Mouse (Mus musculus): ENCODE data around the gene Ndufa3. TPM values are rescaled to one million over a fixed set of nuclear protein-coding genes. Genes with fewer than 3 reads are reported as not detected.

The Ndufa3 gene
- 763 and 806 TPM in 2 replicates for polyA plus RNA-seq (2015; fragmentation: Nextera tagmentation; extraction: Ambion mirVana)

DNA sequence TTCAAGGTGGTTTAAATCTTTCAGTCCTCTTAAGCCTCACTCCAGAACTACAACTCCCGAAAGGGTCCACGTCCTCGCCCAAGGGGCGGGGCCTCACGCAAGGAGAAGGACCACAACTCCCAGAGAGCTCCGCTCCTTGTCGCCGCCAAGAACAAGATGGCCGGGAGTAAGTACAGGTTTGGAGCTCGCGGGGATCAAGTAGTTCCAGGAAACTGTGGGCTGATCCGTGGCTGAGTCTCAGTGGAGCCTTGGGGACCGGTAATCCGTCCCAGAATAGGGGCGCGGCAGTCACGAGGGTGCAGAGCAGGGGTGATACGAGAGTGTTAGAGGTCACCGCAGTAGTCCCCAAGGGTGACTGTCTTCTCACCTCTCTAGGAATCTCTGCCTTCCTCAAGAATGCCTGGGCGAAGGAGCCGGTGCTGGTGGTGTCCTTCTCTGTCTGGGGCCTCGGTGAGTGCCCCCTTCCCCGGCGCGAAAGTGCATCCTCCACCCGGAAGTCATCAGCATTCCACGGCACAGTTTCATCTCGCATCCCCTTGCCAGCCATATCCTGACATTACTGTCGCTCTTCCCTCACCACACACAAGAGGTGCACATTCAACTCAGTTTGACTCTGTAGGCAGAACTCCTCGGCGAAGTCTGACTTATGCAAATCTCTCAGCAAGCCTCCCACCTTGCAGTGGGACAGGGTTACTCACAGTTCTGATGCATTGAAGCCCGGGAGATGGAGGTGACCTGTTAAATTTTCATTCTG lies at the start of gene Ndufa3:
TSS of gene Ndufa3 (plus strand) at position 132 of the 754 bp plus-strand sequence.

DNA sequence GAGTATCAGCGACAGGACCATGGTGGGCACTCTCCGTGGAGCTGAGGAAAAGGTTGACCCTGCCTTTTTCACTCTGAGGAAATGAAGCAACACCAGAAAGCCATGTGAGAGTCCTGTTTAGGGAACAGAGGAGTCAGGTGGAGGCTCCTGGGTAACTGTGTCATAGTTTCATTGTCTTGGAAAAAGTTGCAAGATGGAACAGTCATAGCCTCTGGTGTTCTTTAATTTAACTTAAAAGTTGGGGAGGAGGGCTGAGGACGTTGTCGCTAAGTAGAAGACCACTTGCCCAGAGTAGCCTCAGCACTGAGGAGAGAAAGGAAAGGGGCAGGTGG lies 1.1 kb upstream of the Ndufa3 start, which contains the start of gene Oscar:
TSS of gene Oscar (minus strand) at position 101 of the 332 bp plus-strand sequence.

DNA sequence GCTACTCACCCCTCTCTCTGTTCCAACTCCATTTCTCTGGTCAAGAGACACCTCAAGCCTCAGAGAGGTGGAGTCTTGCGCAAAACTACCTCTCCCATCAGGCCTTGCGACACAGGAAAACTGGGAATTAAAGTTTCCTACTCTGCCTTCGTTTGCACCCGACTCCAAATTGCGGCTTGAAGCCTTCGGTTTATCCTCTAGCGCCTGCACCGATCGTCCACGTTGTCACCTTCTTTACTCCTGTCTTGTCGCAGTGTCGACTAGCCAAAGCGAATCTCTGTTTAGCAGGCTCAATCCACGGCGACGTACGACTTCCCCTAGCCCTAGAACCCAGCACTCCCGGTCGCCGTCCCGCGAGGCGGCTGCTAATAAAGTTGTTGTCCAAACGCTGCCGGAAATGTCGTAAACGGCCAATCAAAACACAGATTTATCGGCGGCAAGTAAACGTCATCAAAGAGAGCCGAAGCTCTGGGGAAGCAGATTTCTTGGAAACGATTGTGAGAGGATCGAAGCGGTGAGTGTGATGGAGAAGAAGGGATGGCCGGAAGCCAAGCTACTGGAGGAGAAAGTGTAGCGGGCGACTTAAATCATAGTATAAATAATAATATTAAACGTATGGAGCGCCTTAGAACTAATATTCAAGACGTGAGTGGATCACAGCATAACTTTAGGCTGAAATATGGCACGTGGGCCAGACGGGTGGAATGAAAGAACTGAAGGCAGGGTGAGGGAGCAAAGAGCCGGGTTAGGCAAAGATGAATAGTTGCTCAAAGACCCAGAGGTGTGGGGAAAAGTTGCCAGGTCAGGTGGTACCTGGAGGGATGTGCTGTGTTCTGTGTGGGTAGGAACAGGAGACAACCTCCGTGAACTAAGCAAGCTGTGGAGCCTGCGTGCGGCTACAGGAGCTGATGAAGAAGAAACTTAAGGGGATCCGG lies 12.6 kb downstream of the Ndufa3 start, which contains the start of the genes Tfpt and Prpf31:
TSS of gene Tfpt (minus strand) at position 387 of the 935 bp plus-strand sequence.
TSS of gene Prpf31 (plus strand) at position 443 of the 935 bp plus-strand sequence.

DNA sequence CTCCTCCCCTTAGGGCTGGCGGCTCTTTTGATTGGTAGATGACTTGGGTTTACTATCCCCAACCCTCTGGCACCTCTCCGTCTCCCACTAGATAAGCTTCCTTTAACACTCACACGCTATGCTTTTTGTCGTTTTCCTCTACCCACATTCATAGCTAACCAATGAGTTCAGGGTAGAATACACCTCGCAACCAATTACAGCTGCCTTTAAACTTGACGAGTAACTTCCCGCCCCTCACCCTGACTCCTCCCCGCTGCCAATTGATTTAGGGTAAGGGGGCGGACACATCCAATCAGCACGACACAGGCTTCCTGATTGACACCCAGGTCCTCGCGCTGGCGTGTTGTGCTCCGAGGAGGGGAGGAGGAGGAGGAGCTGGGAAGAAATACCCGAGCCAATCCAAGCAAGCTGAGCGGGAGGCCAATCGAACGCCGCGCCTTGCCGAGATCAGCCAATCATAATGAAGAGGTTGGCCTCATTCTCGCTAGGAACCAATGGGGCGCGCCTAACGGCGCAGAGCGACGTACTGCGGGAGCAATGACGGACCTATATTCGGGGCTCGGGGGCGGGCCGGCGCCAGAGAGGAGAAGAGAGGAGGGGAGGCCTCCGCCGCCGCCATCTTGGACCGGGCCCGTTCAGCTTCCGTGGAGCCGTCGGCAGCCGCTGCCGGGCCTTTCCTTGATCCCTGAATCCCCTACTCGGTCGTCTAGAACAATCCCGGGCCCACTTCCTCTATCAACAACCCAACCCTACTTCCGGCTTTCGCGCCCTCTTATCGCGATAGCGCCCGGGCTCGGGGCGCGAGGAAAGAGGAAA lies 27.7 kb downstream of the Ndufa3 start, which contains the start of gene Cnot3:
TSS of gene Cnot3 (plus strand) at position 597 of the 816 bp plus-strand sequence.

DNA sequence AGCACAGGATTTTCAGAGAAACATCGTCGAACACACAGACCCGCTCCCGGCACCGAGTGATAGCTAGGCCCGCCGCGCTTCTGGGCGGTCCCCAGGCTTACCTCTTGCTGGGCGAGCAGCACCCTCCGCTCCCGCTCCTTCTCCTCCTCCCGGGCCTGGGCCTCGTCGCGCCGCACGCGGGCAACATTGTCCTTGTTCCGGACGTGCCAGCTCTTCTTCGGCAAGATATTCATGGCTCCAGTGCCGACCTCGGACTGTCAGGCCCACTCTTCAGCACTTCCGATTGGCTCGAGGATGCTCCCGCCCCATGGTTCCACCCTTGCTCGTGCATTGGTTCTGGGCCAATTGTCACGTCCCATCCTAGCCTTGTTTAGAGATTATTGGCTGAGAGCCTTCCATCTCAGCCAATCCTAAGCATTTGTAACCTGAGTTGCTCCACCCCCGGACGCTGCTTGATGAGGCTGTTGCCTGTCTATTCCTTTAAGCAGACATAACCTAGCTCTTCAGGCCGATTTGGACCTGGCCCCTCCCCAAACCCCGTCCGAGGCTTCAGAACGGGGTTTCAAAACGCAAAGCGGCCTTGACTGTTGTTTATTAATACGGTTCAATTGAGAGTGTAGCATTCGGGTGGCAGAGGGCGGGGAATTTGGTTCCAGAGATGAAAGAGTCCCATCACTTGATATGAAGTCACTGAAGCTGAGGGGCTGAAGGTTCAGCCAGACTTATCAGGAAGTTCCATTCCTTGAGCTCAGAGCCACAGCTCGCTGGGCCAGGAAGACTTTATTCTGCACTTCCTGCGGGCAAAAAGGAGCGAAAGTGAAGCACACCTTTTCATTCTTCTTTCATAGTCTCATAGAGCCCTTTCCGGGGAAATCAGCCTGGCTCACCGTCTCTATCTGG lies 48.3 kb downstream of the Ndufa3 start, which contains the start of gene Leng1:
TSS of gene Leng1 (minus strand) at position 626 of the 900 bp plus-strand sequence.

Small RNAs within 50 kb of the gene (microRNA-seq; reads per million reads assigned to microRNA genes)
- gene Gm25100 (not detected), gene Mir3572 (2.9 reads per million, percentile 1 among the genes with 10 or more reads in this experiment)

Other genes with a start within 250 kb of the Ndufa3 start
- 13.2 and 17.7 TPM in 2 replicates for gene Cacng8, start 226.7 kb upstream of the Ndufa3 start, polyA plus RNA-seq (2015; fragmentation: Nextera tagmentation; extraction: Ambion mirVana)
- 0.12 and 0.29 TPM in 2 replicates for gene Cacng6, start 193.2 kb upstream of the Ndufa3 start, polyA plus RNA-seq (2015; fragmentation: Nextera tagmentation; extraction: Ambion mirVana)
- gene Tarm1, start 114.7 kb upstream of the Ndufa3 start, polyA plus RNA-seq (2015; fragmentation: Nextera tagmentation; extraction: Ambion mirVana): 0.09 TPM in 1 of 2 replicates, not detected in the other
- gene Oscar, start 1.2 kb upstream of the Ndufa3 start, polyA plus RNA-seq (2015; fragmentation: Nextera tagmentation; extraction: Ambion mirVana): 0.70 and 0.81 TPM in 2 replicates
- gene Tfpt, start 12.6 kb downstream of the Ndufa3 start, polyA plus RNA-seq (2015; fragmentation: Nextera tagmentation; extraction: Ambion mirVana): 39.5 and 40.5 TPM in 2 replicates
- gene Prpf31, start 12.6 kb downstream of the Ndufa3 start, polyA plus RNA-seq (2015; fragmentation: Nextera tagmentation; extraction: Ambion mirVana): 67.2 and 73.1 TPM in 2 replicates
- 26.0 and 32.7 TPM in 2 replicates for gene Cnot3, start 27.9 kb downstream of the Ndufa3 start, polyA plus RNA-seq (2015; fragmentation: Nextera tagmentation; extraction: Ambion mirVana)
- gene Leng1, start 48.5 kb downstream of the Ndufa3 start, polyA plus RNA-seq (2015; fragmentation: Nextera tagmentation; extraction: Ambion mirVana): 13.7 and 13.8 TPM in 2 replicates
- 5.1 and 5.2 TPM in 2 replicates for gene Tmc4, start 60.2 kb downstream of the Ndufa3 start, polyA plus RNA-seq (2015; fragmentation: Nextera tagmentation; extraction: Ambion mirVana)
- 279 and 315 TPM in 2 replicates for gene Tsen34, start 75.5 kb downstream of the Ndufa3 start, polyA plus RNA-seq (2015; fragmentation: Nextera tagmentation; extraction: Ambion mirVana)
- gene Mboat7, start 76.2 kb downstream of the Ndufa3 start, polyA plus RNA-seq (2015; fragmentation: Nextera tagmentation; extraction: Ambion mirVana): 133 and 139 TPM in 2 replicates
- 694 and 758 TPM in 2 replicates for gene Rps9, start 86.6 kb downstream of the Ndufa3 start, polyA plus RNA-seq (2015; fragmentation: Nextera tagmentation; extraction: Ambion mirVana)
- 0.37 and 0.45 TPM in 2 replicates for gene Pirb, start 103.0 kb downstream of the Ndufa3 start, polyA plus RNA-seq (2015; fragmentation: Nextera tagmentation; extraction: Ambion mirVana)
- gene Gm15448, start 208.3 kb downstream of the Ndufa3 start, polyA plus RNA-seq (2015; fragmentation: Nextera tagmentation; extraction: Ambion mirVana): not detected in 2 replicates
- 0.12 TPM in 1 of 2 replicates, not detected in the other for gene Pira2, start 227.7 kb downstream of the Ndufa3 start, polyA plus RNA-seq (2015; fragmentation: Nextera tagmentation; extraction: Ambion mirVana)